Mouse (Mus musculus) retina, adult 2 months (tissue): ENCODE measurements at regions not wholly inside any gene's neighbourhood (a gene's known extent, or its start where the extent isn't known, plus 50 kb on each side); places are given as distances from the start of the nearest gene placed in this dataset.
A peak's percentile ranks its signal among the peaks of the same experiment; 100 is the strongest.

ENCODE experiments used
- DNase-seq: peaks from one replicate; pipeline ENCODE4 v3.0.0-alpha.2; 2012; ENCODE audit warnings: low read depth, low spot score

- no peak for DNase-seq
Observed at GRCm38 (mm10) chr5:133113183-133113582, 570.0 kb upstream of the Auts2 start.

- DNase-seq: no peak
Observed at GRCm38 (mm10) chr5:133106691-133107354, 563.7 kb upstream of the Auts2 start.

GRCm38 (mm10) chr5:133096340-133096739 lies 553.2 kb upstream of the Auts2 start:
- no peak for DNase-seq

GRCm38 (mm10) chr5:133084859-133085258 lies 541.7 kb upstream of the Auts2 start:
- no peak for DNase-seq

GRCm38 (mm10) chr5:133080751-133081150 lies 537.6 kb upstream of the Auts2 start:
- DNase-seq: no peak

DNA sequence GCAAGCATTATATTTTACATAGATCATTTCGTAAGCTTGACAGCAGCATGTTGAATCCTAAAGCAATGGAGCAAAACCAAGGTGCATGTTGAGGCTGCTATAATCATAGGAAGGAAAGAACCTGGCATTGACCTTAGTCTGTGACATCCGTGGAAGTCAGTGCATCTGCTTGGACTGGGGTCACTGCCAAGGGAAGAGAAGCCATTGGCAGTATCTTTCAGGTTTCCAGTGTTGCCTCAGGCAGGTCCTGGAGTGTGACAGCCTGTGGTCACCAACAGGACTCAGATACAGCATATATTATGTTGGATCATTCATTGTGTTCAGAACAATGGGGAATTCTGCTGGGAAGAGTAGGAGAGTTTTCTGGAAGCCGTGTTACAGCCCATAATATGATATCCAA lies 535.8 kb upstream of the Auts2 start:
- no peak for DNase-seq

DNA sequence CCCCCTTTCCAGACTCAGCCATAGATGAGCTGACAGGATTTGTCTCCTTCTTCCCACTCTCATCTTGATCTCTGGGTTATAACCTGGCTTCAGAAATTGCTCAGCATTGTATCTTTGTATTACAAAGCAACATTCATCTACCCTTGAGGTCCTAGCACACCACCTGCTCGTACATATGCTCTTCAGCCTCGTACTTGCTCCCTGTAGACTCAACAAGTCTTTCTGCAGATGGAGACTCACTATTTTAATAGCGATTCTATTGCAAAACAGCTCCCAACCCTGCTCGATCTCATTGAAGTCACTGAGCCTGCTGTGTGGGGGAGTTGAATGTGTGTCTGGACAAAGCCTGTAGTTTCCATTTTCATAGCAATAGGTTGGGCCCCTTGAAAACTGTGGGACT lies 535.2 kb upstream of the Auts2 start:
- DNase-seq: no peak

DNA sequence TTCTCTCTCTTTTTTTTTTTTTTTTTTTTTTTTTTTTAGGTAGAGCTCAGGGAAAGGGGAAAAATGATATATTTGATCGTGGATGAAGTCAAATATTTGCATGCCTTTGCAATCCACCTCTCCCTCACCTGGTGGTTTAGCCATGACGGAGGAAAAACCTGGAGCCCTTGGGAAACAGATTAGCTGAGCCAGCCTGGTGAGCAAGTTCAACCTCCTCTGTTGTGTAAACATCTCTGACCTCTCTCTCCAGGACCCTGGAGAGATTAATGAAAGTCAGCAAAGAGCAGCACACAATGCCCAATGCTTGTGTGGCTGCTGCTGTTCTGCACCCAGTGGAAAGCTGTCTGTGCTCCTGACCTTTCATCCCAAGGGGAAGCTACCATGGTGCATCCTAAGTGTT lies 530.2 kb upstream of the Auts2 start:
- no peak for DNase-seq

DNA sequence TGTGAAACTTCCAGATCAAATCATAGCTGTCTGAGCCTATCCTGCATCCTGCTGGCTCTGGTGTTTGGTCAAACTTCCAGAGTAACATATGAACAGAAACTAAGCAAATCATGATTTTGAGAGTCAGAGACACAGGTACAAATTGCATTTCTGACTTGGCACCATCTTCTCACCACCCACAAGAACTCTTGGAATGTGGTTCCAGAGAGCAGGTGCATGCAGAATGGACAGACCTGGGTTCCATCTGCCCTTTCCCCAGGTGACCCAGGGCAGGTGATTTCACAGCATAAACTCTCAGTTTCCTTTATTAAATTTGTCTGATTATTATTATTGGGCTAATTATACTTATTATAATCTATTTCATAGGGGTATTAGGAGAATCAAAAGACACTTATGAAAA lies 527.0 kb upstream of the Auts2 start:
- no peak for DNase-seq

GRCm38 (mm10) chr5:133062481-133062880 lies 519.3 kb upstream of the Auts2 start:
- no peak for DNase-seq

GRCm38 (mm10) chr5:133047456-133047855 lies 504.3 kb upstream of the Auts2 start:
- DNase-seq: no peak

DNA sequence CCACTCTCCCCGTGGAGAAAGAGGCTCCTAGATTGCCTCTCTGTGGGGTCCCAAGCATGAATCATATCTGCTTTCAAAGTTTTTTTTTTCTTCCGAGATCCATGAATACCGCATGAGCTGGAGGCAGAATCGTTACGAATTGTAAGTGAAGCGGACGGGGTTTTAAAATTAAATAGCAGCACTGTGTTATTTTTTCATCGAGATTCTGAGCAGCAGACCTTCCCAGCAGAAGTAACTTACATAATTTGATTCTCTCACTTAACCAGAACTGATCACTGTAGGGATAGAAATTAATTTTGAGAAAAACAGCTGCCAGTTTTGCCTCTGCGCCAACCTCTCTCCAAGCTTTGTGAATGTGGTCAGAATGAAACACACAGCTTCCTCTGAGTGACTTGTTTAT lies 502.5 kb upstream of the Auts2 start:
- no peak for DNase-seq

GRCm38 (mm10) chr5:133027590-133027989 lies 484.4 kb upstream of the Auts2 start:
- DNase-seq: no peak

- DNase-seq: no peak
Observed at GRCm38 (mm10) chr5:133025121-133025520, 482.0 kb upstream of the Auts2 start.

DNA sequence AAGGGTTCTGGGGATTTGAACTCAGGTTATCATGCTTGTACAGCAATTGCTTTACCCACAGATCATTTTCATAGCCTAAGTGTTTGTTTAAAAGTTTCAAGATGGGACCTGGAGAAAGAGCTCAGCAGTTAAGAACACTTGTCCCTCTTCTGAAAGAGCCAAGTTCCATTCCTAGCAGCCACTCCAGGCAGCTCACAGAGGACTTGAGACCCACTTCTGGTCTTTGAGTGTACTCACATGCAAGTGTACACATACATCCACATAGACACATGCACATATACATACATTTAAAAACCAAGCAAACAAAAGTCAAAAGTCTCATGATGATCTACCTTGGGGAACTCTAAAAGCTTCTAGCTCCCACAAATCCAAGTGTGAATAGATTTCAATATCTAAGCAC lies 477.7 kb upstream of the Auts2 start:
- no peak for DNase-seq

DNA sequence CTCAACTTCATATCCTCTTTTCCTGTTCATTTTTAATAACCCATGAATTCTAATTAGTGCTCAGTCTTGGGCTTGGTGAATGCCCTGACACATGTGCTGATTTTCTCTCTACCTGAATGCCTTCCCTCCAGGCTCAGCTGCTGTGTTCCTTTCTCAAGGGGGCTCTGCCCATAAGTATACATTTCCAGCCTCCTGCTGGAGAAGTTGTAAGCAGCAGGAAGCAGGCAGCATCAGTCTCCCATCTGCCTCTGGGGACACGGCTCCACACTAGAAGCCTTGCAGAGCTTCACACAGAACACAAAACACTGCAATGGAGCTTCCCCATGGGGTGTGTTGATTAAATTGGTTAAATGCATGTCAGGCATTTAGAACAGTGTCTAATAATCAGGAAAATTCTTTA lies 477.0 kb upstream of the Auts2 start:
- DNase-seq: no peak

GRCm38 (mm10) chr5:133010624-133011575 lies 467.8 kb upstream of the Auts2 start:
- peak; percentile 0 for DNase-seq

- no peak for DNase-seq
Observed at GRCm38 (mm10) chr5:132982866-132983265, 439.7 kb upstream of the Auts2 start.

DNA sequence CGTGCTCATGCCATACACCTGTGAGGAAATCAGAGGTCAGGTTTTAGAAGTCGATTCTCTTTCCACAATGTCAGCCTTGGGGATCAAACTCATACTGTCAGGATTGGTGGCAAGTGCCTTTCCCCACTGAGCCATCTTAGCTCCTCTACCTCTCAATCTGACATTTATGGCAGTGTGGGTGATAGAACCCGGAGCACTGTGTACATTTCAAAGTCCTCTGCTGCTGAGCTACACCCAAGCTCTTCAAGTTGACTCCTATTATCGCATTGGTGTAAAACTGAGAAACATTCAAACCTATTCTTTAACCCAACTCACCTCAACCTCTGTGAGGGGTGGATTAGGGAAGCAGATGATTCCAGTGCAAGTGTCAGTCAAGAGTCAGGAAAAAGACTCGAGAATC lies 435.9 kb upstream of the Auts2 start:
- no peak for DNase-seq

GRCm38 (mm10) chr5:132975303-132975932 lies 432.3 kb upstream of the Auts2 start:
- DNase-seq: no peak

DNA sequence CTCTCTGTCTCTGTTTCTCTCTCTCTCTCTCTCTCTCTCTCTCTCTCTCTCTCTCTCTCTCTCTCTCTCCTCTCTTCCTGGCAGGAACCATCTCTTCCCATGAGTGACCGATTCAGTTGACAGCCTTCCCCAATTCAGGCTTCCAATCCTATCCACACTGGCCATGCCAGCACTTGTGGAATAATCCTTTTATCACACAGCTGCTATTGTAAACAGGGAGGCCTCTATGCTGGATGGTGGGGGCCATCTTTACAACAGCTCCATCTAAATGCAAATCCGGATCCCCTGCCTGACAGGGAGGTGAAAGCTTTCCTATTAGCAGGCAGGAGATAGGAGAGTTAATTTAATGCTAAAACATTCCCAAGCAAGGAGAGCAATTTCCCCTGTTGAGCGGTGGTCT lies 431.7 kb upstream of the Auts2 start:
- no peak for DNase-seq

GRCm38 (mm10) chr5:132971046-132971445 lies 427.9 kb upstream of the Auts2 start:
- no peak for DNase-seq

- DNase-seq: no peak
Observed at GRCm38 (mm10) chr5:132969376-132969775, 426.2 kb upstream of the Auts2 start.
